Mouse (Mus musculus) CD4-positive, CD25-positive, alpha-beta regulatory T cell, adult 4 months (primary cell): ENCODE data around the gene Slc16a8. TPM values are rescaled to one million over a fixed set of nuclear protein-coding genes. Genes with fewer than 3 reads are reported as not detected.
"Not testable (repeated sequence)": the region's sequence is repeated elsewhere in the genome, so short reads cannot be mapped to it uniquely, and the experiment has no call there.

ENCODE experiments used
- ATAC-seq: one replicate; pipeline ENCODE4 v1.8.0; 2017
- polyA plus RNA-seq, 2 experiments: library from polyadenylated mRNA; unstranded; fragments of 100-300 nt; shearing (Covaris generic); gene quantifications; one replicate each; pipeline ENCODE4 v1.2.1; 2017

Slc16a8 gene
- polyA plus RNA-seq, 2 experiments from 2014 or later: not detected

DNA sequence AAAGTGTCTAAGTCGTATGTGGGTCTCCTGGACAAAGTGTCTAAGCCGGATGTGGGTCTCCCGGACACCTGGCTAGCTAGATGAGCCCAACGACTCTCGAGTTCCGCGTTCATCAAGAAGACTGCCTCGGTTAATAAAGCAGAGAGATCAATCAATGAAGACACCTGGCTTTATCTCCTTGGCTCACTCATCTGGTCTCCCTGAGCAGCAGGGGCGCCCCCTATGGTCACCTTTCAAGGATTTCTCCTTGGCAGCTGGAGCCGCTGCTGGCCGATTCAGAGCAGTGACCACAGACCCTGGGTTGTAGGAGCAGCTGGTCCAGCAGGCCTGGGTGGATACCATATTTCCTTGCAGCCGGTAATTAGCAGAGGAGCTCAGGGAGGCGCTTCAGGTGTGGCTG is 7.8 kb upstream of the Slc16a8 start:
- ATAC-seq: no peak

DNA sequence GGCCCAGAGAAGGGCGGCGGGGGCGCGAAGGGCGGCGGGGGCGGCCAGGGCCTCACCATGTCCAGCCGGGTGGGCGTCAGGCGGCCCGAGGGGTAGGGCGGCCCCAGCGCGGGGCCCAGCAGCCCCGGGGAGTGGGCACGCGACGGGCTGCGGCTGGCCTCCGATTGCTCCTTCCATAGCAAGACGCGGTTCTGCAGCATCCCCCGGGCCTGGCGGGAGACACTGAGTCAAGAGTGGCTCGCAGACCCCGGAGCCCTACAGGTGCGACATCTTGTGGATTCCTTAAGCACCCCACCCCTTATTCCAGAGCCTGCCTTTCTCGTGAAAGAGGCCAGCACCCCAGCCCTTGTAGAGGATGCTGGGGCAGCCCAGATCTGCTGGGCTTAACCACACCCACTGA is 7.2 kb upstream of the Slc16a8 start:
- no peak for ATAC-seq

DNA sequence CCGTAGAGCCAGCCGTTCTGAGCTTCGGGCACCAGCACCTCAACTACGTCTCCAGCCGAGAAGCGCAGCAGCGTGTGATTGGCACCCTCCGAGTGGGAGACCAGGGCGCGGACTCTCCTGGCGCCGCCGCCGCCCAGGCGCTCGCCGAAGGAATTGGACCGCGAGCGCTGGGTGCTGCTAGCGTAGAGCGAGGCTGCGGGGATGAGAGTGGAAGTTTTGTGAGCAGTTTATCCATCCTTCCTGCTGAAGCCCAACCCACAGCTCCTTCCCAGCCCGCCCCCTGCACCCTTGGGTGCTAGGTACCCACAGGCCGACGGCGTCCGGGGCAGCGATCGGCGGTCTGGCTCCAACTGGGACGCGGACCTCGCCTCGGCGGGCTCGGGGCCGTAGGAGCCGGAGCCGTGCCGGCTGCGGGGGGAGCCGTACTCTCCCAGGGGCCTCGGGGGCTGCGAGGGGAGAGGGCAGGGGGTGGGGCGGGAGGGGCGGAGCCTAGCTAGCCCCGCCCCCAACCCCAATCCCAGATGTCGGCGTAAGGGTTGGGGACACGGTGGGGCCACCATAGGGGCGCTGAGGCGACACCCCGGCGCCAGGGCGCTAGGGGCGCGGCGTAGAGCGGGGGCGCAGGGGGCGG is 6.6 kb upstream of the Slc16a8 start:
- ATAC-seq: no peak

DNA sequence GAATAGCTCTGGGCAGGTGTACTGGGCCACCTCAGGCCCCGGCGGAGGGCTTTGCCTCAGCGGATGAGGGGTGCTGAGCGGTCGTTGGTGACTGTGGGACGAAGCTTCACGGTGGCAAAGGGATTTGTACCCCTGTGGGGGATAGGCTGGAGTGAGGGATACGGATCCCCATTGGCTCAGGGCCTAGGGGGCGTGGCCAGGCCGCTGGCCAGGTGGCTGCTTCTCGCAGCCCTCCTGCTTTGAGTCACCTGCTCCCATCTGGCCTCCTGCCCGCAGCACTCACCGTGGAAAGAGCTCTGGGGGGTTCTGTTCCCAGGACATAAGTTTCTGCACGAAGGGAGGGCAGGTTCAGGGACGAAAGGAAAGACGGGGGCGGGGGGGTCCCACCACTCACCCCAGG is 4.0 kb upstream of the Slc16a8 start:
- ATAC-seq: no peak

DNA sequence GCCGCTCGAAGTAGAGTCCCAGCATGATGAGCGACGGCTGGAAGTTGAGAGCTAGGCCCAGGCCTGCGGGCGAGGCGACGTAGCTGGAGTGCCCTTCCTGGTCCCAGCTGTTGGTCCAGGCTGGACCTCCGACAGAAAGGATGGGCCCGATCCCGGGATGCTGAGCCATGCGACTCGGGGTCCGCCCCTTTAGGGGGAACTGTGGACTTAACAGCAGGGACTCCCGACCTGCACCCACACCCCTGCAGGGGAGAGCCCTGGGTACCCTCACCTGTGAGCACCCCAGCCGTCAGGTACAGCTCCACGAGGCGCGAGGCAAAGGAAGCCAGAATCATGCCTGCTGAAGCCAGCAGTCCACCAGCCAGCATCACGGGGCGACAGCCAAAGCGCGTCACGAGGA is 2.0 kb downstream of the Slc16a8 start:
- no peak for ATAC-seq

DNA sequence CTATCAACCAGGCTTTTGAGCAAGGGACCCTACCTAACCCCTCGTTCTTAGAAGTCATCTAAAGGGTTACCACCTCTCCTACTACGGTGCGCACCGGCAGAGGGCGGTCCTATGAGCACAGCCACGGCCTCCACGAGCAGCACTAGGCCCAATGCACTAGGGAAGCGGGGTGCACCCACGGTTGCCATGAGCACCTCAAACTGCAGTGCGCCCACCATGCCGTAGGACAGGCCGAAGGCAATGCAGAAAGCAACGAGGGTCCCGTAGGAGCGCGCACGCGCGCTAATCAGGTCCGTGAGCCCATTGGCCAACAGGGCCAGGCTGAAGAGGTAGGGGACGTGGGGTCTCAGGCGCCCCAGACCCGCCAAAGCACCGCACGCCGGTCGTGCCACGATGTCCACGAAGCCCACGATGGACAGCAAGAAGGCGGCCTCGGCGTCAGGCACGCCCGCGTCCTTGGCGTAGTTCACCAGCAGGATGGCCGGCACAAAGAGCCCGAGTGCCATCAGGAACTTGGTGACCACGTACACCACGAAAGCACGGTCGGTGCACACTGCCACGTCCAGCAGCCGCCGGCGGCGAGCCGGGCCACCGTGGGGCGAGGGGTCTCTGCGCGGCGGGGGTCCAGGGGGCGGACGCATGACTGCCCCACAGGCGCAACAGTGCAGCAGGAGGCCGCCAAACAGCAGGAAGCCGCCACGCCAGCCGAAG is 2.6 kb downstream of the Slc16a8 start:
- no peak for ATAC-seq

DNA sequence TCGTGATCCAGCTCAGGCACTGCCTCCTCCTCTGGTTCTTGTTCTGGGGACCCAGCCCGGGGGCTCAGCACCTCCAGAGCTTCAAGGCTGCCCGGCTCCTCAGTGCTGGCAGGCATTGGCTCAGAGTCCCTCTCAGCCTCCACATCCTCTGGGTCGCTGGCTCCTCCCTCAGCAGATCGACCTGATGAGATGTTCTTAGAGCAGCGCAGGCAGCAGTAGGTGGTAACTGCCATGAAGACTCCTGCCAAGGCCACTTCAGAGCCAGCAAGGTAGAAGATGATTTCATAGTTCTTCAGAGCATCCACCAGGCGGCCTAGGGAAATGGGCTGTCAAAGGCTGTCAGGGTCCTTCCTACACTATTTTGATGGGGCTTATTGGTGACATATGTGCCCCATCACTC is 3.4 kb downstream of the Slc16a8 start:
- ATAC-seq: no peak

DNA sequence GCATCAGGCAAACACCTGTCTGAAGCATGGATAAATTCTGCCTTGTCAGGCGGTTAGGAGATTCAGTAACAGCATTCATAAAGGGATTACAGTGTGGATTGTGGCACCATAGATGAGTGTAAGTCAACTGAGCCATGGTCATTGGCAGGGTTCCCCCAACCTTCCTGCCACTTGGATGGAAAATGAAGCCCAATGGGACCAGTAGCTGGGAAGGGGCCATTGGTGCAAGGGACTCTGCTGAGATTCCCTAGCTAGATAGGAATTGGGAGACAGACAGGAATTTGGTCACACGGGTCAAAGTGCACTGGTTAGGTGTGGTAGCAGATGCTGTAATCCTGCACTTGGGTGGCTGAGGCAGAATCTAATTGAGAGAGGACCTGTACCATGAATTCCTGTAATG is 4.3 kb downstream of the Slc16a8 start:
- ATAC-seq: no peak

DNA sequence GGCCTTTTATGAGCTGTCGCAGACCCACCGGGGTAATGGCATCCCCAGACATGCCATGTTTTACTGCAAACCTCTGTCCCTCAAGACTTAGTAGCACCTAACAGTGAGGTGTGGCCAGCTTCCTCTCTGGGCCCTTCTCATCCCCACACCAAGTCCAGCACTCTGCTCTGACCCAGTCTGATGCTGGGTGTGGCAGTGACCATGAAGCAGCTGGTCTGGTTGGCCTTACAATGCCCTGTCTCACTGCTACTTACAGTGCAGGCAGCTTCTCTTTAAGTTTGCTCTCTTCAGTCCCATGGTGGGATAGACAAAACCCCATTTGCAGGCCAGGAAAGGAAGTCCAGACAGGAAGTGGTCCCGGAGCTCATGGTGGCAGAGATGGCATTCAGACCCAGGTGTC is 9.2 kb downstream of the Slc16a8 start:
- no peak for ATAC-seq

DNA sequence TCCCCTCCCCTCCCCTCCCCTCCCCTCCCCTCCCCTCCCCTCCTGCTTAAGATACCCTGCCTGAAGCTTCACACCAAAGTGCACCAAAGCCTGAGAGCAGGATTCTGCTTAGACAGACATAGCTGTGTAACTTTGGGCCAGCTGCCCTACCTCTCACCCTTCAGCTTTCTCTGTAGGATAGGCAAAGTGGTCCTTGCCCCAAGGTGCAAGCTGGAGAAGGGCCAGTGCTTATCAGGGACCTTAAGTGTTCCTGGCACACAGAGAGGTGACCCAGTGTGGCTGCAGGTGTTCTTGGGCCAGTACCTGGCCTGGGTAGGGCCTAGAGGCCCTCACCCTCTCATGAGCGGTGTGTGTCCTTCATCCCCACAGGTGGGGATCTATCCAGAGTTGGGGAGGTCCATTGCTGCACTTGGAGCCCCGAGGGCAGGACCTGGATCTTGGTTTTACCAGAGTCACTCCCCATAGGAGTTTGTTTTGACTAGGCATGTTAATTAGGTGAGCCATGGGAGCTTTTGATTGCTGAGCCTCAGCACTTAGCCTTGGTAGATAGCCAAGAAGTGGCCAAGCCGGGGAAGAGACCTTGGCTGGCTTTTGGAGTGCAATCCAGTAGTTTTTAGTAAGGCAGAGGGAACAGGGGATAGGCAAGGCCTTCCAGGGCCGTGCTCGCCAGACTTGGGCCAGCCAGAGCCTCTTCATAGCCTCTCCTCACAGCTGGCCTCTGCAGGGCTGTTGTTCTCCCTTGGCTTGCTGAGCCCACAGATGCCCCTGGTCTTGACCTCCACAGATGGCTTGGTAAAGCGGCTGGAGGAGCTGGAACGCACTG is 10.3 kb downstream of the Slc16a8 start:
- ATAC-seq: no peak

DNA sequence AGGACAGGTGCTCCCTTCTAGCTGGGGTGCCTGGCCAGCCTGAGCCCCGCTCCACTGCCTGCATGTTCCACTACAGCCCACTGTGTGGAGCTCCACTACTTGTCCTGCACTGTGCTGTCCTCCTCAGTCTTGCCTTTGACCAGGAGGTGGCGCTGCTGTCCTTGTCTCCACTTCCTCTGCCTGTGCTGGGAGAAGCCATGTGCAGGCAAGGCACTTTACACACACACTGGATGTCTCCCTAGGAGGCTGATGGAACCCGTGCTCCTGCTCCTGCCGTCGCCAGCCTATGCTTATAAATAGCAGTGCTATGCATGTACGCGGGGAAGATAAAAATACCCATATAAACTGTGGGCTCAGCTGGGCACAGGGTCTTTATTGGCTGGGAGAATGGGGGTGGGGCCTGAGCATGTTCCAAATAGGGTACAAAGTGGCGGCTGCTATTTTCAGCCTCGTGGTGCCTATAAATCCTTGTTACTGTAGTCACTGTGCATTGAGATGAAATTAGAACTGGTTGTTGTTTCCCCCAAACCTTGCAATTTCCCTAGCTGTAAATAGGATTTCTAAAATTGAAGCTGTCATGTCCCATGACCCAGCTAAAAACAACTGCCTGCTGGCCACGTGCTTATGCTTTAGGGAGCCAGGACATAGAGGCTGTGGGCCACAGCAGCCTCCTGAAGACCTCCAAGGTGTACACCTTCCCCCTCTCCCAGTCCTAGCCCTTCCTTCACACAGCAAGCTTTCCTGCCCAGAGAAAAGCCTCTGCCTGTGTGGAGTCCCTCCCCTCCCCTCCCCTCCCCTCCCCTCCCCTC is 11.1 kb downstream of the Slc16a8 start:
- ATAC-seq: peak; percentile 100

DNA sequence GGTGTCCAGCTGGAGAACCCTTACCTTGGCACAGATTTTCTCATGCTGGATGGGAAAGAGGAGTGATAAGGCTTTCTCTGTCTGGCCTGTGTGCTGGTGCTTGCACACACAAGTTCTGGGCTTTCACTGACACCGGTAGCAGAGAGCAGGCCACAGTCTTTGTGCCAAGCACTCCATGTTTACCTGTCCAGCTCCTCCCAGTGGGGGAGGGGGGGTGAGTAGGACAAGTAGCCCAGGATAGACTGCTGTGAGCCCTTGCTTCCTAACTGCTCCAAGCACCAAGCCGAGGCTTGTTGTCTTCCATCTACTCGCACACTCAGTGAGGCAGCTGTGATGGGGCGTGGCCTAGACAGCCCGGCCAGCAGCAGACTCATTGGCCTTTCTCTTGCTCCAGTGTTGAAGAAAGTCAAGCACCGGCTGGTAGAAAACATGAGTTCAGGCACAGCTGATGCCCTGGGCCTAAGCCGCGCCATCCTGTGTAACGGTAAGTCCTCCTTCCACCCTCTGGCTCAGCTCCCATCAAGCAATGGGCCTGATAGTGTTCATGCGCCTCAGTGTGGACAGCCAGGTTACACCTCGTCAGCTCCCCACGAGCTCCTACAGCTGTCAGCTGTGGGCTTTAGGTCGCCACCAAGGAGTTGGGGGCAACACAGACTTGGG is 11.9 kb downstream of the Slc16a8 start:
- no peak for ATAC-seq

DNA sequence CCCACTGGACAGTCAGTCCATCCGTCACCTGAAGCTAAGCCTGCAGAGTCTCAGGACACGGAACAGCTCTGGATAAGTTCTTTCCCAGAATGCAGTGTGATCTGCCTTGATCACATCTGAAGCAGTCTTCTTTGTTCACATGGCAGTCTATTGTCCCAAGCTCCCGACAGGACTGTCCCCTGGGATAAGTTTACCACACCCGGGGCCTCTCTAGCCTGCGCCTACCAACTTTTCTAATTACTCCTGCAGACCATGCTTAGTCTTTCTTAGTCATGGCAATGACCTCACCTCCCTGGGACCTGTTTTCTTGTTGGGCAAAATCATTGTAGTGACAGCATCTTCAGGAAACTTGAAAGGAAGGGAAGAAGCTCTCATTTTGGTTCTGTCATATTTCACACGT is 16.5 kb downstream of the Slc16a8 start:
- ATAC-seq: no peak

DNA sequence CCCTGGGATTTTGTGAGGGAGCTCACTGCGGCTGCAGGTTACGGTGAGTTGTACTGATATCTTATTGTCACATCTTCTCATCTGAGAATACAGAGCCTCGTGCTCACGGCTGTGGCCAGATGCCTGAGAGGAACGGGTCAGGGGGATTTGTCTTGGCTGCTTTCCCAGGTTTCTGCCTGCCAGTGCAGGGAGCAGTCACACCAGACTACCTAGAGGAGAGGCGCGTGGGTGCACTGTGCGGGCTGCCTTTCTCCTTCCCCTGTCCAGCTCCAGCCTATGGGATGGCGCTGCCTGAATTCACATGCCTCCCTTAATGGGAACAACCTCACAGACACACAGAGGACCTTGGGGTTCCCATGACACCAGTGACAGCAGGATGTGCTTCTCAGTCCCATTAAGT is 19.3 kb downstream of the Slc16a8 start:
- no peak for ATAC-seq

DNA sequence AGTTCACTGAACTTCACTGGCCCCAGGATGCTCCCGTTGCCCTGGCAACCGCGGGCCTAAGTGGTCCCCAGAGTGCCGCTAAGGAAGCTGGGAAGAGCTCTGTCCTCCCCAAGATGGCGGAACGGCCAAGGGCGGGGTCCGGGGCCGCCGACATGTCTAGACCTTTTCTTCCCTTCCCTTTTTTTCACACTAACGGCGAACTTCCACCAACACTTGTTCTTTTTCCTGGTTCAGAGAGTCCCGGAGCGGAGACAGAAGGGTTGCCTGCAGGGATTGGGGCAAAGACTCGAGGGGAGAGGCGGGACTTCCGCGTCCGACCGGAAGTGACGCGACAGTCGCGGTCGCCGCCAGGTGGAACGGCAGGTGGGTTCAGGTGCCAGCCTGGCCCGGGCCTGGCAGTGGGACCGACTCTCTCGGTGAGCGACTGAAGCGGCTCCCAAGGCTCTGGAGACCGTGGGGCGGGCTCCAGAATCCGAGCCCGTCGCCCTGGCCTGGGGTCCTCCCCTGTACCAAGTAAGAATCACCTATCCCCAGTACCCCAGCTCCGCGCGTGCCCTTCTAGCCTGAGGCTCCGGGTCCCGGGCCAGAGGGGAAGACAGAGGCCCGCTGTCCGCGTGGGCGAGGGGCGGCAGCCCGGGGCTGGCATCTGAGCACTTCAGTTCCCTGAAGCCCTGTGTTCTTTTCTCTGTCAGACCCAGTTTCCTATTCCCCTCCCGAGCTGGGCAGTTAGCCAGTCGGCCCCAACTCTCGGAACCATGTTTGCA is 25.3 kb downstream of the Slc16a8 start, which contains the start of the genes Pick1 and Gm49486:
Gene Pick1 (plus strand): TSS at position 116 of the 764 bp plus-strand sequence.
Gene Gm49486 (plus strand): TSS at position 334 of the 764 bp plus-strand sequence.
- ATAC-seq: peak; percentile 87

DNA sequence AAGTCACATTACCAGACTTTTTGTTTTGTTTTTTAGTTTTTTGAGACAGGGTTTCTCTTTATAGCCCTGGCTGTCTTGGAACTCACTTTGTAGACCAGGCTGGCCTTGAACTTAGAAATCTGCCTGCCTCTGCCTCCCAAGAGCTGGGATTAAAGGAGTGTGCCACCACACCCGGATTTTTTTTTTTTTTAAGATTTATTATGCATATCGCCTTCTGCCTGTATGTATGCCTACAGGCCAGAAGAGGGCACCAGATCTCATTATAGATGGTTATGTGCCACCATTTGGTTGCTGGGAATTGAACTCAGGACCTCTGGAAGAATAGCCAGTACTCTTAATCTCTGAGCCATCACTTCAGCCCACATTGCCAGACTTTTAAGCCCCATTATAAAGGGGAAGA is 28.8 kb downstream of the Slc16a8 start:
- not testable (repeated sequence) for ATAC-seq

DNA sequence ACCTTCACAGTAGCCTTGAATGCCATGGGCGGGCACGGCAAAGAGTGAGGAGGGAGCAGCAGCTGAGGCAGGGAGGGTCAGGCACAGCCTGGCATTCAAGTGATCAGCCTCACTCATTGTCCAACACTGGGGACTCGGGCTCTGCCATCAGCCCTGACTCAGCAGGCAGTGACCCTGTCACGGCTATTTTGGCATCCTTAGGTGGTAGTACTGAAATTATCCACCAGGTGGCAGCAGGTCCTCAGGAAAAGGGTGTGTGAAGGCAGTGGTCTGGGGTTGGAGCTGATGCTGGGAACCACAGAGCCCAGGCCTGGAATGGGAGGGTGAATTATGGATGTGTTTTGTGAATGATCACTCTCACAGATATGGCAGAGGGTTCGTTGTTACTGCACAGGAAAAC is 29.9 kb downstream of the Slc16a8 start:
- peak; percentile 46 for ATAC-seq

DNA sequence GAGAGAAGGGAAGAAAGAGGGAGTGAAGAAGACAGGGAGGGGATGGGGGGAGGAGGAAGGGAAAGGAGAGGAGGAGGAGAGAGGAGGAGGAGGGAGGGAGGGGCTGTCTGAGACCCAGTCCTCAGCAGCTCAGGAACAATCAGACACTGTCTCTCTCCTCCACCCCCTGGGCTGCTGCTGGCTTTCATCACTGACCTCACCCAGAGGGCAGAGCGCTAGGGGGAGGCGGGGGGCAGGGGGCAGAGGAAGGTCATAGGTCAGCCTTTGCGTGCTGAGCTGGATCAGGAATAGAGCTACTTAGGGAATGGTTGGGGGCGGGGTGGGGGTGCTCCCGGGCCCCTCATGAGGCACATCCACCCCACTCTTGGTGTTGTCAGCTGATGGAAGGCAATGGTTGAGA is 30.9 kb downstream of the Slc16a8 start:
- no peak for ATAC-seq

DNA sequence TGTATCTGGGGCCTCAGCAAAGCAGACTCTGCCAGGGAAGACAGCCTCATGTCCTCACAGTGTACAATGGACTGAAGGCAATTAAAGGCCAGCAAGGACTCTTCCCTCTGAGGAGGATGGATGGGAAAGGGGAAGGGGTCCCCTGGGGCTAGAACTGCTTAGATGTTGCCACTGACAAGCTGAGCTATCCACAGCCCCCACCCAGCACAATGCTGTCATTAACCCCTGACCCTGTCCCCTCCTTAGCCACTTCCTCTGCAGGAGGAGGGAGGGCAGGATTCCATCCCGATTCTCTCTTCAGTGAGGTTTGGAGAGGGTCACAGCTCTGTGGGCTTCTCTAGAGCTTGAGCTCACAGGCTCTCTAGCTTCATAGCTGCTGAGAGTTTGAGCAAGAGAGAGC is 35.0 kb downstream of the Slc16a8 start:
- no peak for ATAC-seq

DNA sequence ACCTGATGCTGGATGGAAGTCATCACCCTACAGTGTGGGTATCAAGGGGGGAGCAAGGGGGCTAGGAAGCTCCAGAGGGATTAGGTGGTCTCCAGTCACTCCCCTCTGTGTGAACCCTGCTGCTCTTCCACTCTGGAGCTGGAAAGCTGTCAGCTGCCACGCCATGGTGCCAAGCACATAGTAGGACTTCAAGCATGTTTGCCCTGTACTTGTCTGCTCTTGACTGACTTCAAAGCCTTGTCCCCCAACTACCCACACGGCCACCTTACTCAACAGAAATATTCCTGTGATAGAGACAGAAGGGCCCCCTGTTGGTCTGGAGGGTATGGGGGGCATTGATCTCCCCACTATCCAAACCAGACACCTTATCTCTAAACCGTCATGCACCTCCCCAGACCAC is 38.4 kb downstream of the Slc16a8 start:
- ATAC-seq: no peak

DNA sequence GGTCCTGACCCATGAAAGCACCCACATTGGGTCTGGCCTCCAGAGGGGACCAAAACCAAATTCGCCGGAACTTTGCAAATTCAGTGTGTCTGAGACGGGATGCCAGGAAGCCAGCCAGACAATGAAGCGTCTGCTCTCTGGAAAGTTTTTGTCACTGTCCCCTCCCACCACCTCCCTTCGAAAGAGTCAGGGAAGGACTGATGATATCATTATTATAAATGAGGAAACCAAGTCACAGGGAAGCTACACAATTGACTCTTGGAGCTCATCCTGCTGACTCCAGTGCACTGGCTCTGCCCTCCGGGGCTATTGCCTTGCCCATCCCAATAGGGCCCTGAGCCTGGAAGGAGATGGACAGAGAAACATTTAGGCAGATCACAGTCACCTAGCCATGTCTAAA is 41.0 kb downstream of the Slc16a8 start:
- ATAC-seq: no peak
